Mouse (Mus musculus) hindbrain, postnatal 0 days (tissue): ENCODE measurements around the gene Iqcd. TPM values are rescaled to one million over a fixed set of nuclear protein-coding genes. Genes with fewer than 3 reads are reported as not detected.

Experiments used
- ATAC-seq: fragments of 200-750 bp; cut with Nextera tagmentation; 2 replicates; pipeline ENCODE4 v1.8.0; 2017; ENCODE audit warnings: mild to moderate bottlenecking, moderate TSS enrichment, moderate library complexity
- DNase-seq: peaks from one replicate; pipeline ENCODE4 v3.0.0-alpha.2; 2015; ENCODE audit warnings: low spot score
- H3K27ac ChIP-seq: fragments of 300-500 bp; sonication (generic); 2 replicates; pipeline ENCODE4 v1.5.1; 2014; ENCODE audit warnings: mild to moderate bottlenecking
- H3K27me3 ChIP-seq: fragments of 300-500 bp; sonication (generic); 2 replicates; pipeline ENCODE4 v1.6.1; 2014; ENCODE audit warnings: low read length, mixed read lengths; ENCODE audit not compliant: insufficient read depth
- H3K36me3 ChIP-seq: fragments of 300-500 bp; sonication (generic); 2 replicates; pipeline ENCODE4 v1.6.1; 2014; ENCODE audit warnings: low read length, mixed read lengths; ENCODE audit not compliant: insufficient read depth
- H3K4me1 ChIP-seq: fragments of 300-500 bp; sonication (generic); 2 replicates; pipeline ENCODE4 v1.6.1; 2014; ENCODE audit warnings: antibody characterized with exemption, low read length, mixed read lengths; ENCODE audit not compliant: insufficient read depth
- H3K4me2 ChIP-seq: fragments of 300-500 bp; sonication (generic); 2 replicates; pipeline ENCODE4 v1.6.1; 2014; ENCODE audit warnings: low read depth, mild to moderate bottlenecking, low read length, moderate library complexity, mixed read lengths
- H3K4me3 ChIP-seq: fragments of 300-500 bp; sonication (generic); 2 replicates; pipeline ENCODE4 v1.5.1; 2014; ENCODE audit warnings: low read length
- H3K9ac ChIP-seq: fragments of 300-500 bp; sonication (generic); replicated peaks from 2 replicates; pipeline ENCODE4 v1.6.1; 2014; ENCODE audit warnings: mild to moderate bottlenecking, low read length, moderate library complexity, mixed read lengths
- H3K9me3 ChIP-seq: fragments of 300-500 bp; sonication (generic); 2 replicates; pipeline ENCODE4 v1.6.1; 2016; ENCODE audit warnings: low read length, mixed read lengths
- CTCF ChIP-seq: IDR thresholded peaks from 2 replicates; pipeline ENCODE4 v1.5.1; 2016; ENCODE audit warnings: antibody characterized with exemption, control low read depth, low read depth
- WGBS: fragments of 180-500 bp; shearing (Covaris S2); extraction: QIAGEN DNeasy Blood & Tissue Kit; methylation state at CpG from one replicate; pipeline ENCODE4 v1.1.7; 2014; 5-methylcytosine and 5-hydroxymethylcytosine counted together
- polyA plus RNA-seq: library from polyadenylated mRNA; unstranded; fragments of >200 nt; fragmentation: Nextera tagmentation; extraction: Ambion mirVana; gene quantifications from 2 replicates; pipeline ENCODE4 v1.2.1, GENCODE M21; 2015
- total RNA-seq: library from RNA; depleted of rRNA; stranded (reverse); fragments of >200 nt; gene quantifications from 2 replicates; pipeline ENCODE4 v1.2.3, GENCODE M21; 2014

The Iqcd gene
- total and polyA plus RNA-seq, 2 experiments from 2014 or later: 0.63 to 2.0 TPM

DNA sequence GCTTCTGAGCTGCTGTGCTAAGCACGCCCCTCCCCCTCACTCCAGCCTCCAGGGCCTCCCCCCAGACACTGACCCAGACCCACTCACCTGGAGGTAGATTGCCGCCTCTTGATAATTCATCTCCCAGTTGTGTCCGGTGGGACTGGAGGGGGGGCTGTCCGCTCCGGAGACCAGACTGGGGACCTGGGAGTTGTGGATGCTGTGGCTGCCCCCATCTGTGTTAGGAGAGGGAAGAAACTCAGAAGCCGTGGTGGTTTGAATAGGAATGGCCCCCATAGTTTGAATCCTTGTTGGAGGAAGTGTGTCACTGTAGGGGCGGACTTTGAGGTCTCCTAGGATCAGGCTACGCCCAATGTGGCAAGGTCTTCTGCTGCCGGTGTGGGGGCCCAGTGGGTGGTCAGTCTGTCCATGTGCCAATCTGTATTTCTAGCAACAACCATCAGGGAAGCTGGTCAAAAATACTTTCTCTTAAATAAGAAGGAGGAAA lies 28.6 kb upstream of the Iqcd start:
- Histone ChIP-seq H3K4me2 (peak overlapping the region; percentile 4; the same call in 1 of the 2 replicates), H3K27ac (peak overlapping the region; percentile 67)

DNA sequence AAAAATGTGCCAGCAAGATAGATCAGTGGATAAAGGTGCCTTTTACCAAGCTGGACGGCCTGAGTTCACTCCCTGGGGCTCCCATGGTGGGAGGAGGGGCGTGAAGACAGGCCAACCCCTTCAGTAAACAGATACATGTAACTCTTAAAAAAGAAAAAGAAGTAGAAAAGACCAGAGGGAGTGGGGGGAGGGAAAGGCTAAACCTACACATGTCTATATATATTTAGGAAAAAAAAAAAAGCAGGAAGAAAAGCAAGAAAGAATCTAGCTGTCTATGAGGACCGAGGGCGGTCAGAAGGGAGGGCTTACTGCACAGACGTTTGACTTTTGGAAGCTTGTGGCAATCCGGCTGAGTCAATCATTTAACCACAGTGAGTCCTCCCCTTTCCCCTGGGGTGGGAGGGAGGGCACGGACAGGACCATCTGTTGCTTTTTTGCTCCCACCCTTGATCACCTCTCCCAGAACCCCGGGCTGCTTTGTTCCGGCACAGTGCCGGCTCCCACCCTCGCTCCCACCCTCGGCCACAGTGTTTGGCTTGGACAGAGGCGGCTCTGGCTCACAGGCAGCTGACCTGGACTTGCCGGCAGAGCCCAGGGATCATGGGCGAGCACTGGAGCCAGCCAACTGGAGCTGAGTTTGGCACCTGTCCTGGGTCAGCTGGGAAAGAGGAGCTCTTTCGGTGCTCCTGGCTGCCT lies 28.1 kb upstream of the Iqcd start:
- Histone ChIP-seq H3K4me1 (peaks cover 22% of the 10 kb centered on the region), H3K9me3 (no peaks in the 10 kb centered on the region)

More for the DNA sequence above, 28.6 kb upstream of the Iqcd start:
- H3K4me1 ChIP-seq: peaks cover 16% of the 10 kb centered on the region
- H3K27me3 ChIP-seq: no peaks in the 10 kb centered on the region
- 0 out of 2 replicates have a peak overlapping the region, but pooled peaks have one; percentile 3 for H3K9ac ChIP-seq
- no peak for TF ChIP-seq CTCF
- no peak for ATAC-seq
- 51% methylated on average over 9 of the region's 9 CpGs for WGBS
- no peaks in the 10 kb centered on the region for H3K9me3 ChIP-seq
- no peak overlapping the region for H3K4me3 ChIP-seq
- H3K36me3 ChIP-seq: 0 out of 2 replicates have a peak, but pooled peaks cover 7% of the 10 kb centered on the region
- no peak for DNase-seq

DNA sequence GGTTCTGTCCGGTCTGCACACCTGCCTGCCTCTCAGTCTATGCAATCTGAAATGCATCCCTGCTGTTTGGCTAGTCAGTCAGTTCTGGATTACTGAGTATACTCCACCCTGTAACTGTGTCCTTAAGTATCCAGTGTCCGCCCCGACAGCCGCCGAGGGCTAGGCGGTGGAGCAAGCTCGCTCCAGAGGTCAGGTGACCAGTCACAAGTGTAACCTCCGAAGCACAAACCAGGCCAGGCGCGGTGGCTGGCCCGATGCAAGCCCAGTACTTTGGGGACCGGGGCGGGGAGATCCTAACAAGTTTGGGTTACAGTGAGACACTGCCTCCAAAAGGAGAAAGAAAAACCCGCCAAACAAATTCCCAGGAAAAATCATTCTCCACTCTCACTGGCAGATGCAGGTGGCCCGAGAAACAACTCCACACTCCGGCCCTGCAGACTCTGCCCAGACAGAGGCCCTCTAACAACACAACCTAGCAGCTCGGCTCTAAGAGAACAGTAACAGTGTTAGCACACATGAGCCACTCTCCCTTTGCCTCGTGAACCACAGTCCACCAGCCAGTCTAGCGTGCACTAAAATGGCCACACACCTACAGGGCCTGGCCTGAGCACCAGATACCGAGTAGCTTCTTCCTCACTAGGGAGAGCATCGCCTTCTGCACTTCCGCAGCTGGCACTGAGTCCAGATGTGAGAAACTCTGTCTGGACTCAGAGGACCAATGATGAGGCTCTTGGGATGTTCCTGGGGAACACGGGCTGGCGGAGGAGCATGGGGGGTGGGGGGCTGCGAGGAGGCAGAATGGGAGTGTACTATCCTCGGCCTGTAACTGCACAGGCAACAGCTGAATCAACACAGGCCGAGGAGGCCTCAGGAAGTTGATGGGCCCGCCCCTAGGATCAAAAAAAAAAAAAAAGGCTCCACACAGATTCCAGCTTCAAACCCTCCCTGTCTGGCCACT lies 25.6 kb upstream of the Iqcd start:
- Histone ChIP-seq H3K27me3 (no peaks in the 10 kb centered on the region), H3K27ac (peak overlapping the region; percentile 66)
- DNase-seq: peak; percentile 15

More for the DNA sequence above, 28.1 kb upstream of the Iqcd start:
- H3K27ac ChIP-seq: peak overlapping the region; percentile 67
- H3K27me3 ChIP-seq: no peaks in the 10 kb centered on the region
- peak; percentile 83 for DNase-seq
- 12% methylated on average over 16 of the region's 16 CpGs for WGBS
- ATAC-seq: peak; percentile 74
- no peak for TF ChIP-seq CTCF
- 0 out of 2 replicates have a peak overlapping the region, but pooled peaks have one; percentile 3 for H3K9ac ChIP-seq
- peak overlapping the region; percentile 31 for H3K4me2 ChIP-seq
- H3K36me3 ChIP-seq: 0 out of 2 replicates have a peak, but pooled peaks cover 4% of the 10 kb centered on the region
- no peak overlapping the region; the same call in 1 of the 2 replicates for H3K4me3 ChIP-seq

DNA sequence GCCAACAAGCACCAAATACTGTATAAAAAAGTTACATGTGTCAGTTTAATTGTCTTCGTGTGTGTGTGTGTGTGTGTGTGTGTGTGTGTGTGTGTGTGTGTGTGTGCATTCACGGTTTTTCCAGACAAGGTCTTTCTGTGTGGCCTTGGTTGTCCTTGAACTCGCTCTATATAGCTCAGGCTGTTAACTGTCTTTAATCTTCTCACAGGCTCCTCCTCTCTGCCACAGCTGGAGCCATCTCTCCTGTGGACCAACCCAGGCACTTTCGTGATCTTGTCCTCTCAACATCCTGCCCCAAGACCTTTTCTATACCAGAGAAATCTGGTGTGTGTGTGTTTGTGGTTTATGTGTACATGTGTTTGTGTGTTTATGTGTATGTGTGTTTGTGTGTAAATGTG lies 24.9 kb upstream of the Iqcd start:
- no peak for TF ChIP-seq CTCF
- Histone ChIP-seq H3K4me3 (no peak overlapping the region), H3K27ac (no peak overlapping the region), H3K4me2 (no peak overlapping the region), H3K36me3 (no peaks in the 10 kb centered on the region), H3K27me3 (no peaks in the 10 kb centered on the region), H3K9me3 (no peaks in the 10 kb centered on the region), H3K9ac (no peak overlapping the region), H3K4me1 (peaks cover 49% of the 10 kb centered on the region)
- 68% methylated on average over 4 of the region's 4 CpGs for WGBS
- DNase-seq (no peak), ATAC-seq (no peak)

More for the DNA sequence above, 25.6 kb upstream of the Iqcd start:
- no peak for TF ChIP-seq CTCF
- Histone ChIP-seq H3K4me3 (no peak overlapping the region), H3K9me3 (no peaks in the 10 kb centered on the region), H3K4me1 (peaks cover 46% of the 10 kb centered on the region), H3K36me3 (no peaks in the 10 kb centered on the region), H3K4me2 (no peak overlapping the region), H3K9ac (no peak overlapping the region)
- no peak for ATAC-seq
- 61% methylated on average over 28 of the region's 28 CpGs for WGBS

DNA sequence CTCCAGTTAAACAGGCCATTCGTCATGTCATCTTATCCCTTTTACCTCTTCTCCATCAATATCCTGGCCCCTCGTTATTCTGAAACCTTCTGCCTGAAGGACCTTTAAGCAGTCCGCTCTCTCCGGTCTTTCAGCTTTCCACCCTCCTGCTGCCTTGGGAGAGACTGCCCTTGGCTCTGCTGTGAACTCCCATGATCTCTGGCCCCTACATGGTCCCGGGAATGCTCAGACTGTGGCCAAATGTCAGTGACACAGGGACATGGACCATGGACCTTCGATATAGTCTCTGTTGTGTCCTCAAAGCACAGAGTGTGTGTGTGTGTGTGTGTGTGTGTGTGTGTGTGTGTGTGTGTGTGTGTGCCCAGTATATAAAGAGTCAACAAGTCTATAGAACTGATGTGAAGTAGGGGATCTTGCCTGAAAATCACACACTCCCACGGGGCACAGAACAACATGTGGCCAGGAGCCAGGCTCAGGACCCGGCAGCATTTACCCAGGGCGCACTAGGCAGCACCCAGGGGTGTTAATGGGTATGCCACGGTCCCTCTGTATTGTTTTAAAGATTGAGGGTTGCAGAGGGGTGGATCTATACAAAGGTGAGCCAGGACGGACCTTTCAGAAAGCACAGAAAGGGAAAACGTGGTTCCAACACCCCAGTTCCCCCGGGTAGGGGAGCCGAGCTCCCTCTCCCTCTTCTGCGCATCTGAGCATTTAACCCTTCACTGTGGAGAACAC lies 23.5 kb upstream of the Iqcd start:
- Histone ChIP-seq H3K9ac (0 out of 2 replicates have a peak overlapping the region, but pooled peaks have one; percentile 0), H3K36me3 (no peaks in the 10 kb centered on the region), H3K4me3 (no peak overlapping the region), H3K4me2 (no peak overlapping the region; the same call in 1 of the 2 replicates), H3K9me3 (no peaks in the 10 kb centered on the region), H3K4me1 (peaks cover 59% of the 10 kb centered on the region), H3K27me3 (no peaks in the 10 kb centered on the region), H3K27ac (peak overlapping the region; percentile 82)
- WGBS: 22% methylated on average over 15 of the region's 15 CpGs
- no peak for TF ChIP-seq CTCF
- peak; percentile 44 for DNase-seq
- no peak for ATAC-seq

DNA sequence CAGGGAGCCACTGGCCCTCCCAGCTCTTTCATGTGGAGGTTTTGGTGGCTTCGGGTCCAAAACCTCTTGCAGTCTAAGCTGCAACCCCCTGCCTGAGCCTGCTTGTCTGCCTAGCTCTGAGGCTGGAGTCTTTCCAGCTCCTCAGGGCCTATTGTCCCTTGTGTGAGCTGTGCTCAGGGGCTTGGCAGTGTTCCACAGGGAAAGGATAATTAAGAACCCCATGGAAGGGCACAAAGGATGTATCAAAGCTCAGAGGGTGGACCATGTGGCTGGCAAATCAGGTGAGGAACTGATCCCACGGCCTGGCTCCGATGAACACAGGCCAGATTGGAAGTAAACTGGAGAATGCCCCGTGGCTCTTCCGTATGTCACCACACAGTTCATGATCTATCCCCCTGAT lies 22.7 kb upstream of the Iqcd start:
- ATAC-seq: peak; percentile 54
- no peak for TF ChIP-seq CTCF
- 24% methylated on average over 5 of the region's 5 CpGs for WGBS
- Histone ChIP-seq H3K27ac (peak overlapping the region; percentile 82), H3K4me1 (peaks cover 58% of the 10 kb centered on the region), H3K4me2 (no peak overlapping the region), H3K9me3 (no peaks in the 10 kb centered on the region), H3K4me3 (no peak overlapping the region), H3K9ac (0 out of 2 replicates have a peak overlapping the region, but pooled peaks have one; percentile 0), H3K36me3 (no peaks in the 10 kb centered on the region), H3K27me3 (no peaks in the 10 kb centered on the region)
- peak; percentile 94 for DNase-seq
